Mouse (Mus musculus) embryo, embryonic 10 days (tissue): ENCODE results near the gene Lhfpl2.

ENCODE experiments used
- DNase-seq: peaks from one replicate; pipeline ENCODE4 v3.0.0-alpha.2; 2015; ENCODE audit warnings: low spot score

Gene Lhfpl2

DNA sequence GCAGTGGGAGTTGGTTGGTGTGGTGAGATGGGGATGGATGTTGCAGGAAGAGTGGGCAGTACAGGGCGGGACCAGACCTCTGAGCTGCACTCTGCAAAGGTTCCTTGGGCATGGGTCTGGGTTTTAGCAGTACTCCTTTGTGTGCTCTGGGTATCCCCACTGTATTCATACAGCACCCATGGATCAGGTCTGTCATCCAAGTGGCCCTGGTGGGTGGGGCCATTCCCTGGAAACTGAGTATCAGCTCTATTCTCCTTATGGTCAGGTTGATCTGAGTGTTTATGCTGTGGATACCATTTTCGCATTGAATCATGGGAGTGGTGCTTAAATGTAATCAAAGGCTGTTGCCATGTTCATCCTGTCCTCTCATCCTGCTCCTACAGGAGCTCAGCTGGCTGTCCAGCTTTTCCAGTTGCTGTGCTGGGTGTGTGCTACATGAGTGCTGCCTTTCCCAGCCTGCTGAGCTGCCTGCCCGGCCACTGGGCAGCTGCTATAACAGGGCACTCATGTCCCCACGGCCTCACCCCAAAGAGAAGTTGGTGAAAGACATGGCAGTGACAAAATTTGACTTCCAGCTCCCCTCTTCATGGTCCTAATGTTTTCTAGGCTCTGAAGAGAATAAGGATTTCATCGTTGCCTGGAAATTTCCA, 9.2 kb downstream of the Lhfpl2 start:
- DNase-seq: peak; percentile 2

DNA sequence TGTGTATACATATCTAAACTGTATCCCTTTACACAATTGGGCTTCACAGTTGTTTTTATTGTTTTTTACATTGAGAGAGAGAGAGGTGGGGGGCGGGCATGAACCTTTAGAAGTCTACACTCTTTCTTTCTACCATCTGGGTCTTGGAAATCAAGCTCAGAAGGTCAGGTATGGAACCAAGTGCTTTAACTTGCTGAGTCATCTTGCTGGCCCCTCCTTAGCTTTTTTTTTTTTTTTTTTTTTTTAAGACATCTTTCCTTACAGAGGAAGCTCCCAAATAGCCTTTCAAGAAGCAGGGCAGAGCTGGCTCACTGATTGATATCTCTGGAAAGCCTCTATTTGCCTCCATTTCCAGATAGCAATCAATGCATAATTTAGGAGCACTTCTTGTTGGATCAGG, 10.7 kb downstream of the Lhfpl2 start:
- DNase-seq: peak; percentile 3

DNA sequence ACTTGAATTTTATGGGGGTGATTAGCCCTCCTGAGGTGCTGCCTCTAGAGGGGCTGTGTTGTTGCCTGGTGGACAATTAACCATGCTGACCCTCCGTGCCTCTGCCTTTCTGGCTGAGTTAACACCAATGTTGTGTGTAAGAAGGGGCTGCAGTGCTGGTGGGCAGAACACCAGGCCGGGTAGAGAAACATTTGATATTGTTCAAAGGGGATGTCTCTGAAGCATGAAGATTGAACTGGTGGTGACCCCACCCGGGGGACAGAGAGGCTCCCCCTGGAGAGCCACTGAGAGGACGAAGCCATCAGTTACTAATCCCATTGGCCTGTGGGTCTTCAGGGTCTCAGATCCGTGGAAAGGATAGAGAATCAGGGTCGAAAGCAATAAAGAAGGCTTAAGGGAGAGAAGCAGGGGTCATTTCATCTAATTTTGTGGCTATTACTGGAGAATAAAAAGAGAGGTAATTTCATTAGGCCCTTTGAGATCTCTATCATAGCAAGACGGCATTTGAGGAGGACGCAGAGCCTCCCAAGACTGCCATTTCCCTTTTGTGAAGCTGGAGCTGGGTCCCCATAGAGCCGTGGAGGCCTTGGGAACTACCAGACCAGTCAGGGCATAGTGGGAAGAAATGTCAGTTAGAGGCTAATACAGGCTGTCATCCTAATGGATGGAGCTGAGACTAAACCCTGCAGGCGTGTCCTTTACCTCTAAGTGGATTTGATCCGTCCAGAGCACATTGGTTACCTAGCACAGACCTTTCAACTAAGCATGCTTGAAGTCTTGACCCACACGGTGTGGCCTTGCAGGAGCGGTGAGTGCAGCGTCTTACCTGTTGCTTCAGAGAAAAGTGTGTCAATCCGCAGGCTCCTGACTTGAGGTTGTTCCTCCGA, 12.1 kb downstream of the Lhfpl2 start:
- peak; percentile 74 for DNase-seq

DNA sequence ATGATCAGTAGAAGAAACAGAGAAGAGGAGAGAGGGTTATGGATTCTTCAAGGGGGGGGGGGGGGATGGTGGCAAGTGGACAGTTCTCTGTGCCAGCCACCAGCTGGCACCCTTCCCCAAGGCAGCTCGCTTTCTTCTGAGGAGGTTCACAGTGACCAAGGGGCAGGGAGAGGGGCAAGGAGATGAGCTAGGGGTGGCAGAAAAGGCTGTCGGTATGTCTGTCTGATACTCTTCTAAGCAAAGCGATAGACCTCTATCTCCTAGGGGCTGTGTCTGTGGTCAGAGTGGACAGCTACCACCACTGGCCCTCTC, 12.7 kb downstream of the Lhfpl2 start:
- no peak for DNase-seq

DNA sequence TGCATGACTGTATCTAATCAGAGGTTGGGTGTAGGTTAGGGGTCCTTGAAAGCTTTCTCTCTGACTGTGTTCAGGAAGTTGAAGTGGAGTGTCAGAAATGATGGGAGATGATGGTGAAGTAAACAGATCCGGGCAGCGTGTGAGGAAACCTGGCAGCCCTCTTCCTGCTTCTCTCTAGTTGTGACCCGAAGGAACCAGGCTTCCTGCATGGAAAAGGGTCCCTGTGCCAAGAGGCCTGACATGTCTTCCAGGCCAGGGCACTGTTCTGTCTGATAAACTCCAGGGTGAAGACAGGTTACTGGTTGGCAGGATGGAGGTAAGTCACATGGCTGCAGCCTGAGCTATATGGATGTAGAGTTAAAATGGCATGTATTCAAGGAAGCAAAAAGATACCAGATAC, 13.3 kb downstream of the Lhfpl2 start:
- DNase-seq: no peak

DNA sequence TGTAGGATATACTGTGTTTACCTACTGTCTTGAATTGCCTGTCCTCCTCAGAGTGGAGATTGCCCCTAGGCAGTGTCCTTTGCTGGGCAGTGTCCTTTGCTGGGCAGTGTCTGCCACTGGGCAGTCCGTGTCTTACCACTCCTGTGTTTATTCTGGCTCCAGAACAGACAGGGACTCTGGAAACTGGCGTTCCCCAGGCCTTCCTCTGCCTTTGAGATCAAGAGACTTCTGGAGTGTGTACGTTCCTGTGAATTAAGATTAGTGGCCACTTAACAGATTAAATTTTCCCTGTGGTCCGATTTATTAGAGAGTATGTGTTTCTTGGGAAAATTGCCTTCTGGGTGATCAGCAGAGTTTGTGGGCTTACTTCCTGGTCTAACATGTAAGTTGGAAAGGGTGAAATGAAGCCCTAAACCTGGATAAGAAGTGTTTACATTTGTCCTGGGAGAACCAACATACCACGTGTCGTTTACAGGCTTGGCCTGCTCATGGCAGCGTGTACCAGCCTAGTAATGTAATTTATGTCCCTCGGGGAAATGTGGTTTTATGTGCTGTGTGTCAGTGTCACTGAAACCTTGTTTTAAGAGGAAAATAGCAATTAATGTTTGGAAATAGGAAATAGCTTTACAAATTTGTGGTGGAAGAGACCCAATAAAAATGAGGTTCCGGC, 15.6 kb downstream of the Lhfpl2 start:
- DNase-seq: no peak

DNA sequence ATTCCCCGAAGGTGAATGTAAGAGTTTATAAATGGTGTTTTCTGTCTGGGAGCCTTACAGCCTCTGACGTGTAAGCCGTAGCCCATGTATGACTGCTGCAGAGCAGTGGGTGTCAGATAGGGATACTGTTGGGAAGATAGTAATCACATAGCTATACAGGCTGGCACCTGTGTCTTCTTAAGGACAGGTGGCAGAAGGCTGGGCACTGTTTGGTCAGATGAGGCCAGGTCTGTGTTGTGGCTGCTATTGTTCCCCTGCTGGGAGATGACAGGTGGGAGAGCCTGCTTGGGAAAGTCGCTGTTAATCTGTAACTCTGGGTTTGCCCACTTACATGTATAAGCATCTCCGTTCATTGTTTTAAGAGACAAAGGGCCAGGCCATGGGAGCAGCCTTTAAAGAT, 16.1 kb downstream of the Lhfpl2 start:
- no peak for DNase-seq

DNA sequence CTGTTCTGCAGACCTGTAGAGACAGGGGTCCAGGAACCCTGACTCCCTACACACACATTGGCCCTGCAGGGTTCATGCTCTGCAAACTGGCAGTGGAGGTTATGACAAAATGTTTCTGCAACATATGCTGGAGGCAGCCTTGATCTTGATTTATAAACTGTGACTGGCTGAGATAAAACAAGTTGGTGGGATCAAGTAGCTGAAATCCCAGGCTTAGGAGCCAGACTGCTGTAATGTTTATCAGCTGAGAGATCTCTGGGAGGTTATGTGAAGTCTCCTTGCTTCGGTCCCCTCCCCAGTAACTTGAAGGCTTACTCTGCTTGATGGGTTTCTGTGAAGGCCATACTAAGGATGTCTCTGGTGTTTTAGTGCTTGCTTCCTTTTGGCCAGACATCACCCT, 17.6 kb downstream of the Lhfpl2 start:
- DNase-seq: no peak

DNA sequence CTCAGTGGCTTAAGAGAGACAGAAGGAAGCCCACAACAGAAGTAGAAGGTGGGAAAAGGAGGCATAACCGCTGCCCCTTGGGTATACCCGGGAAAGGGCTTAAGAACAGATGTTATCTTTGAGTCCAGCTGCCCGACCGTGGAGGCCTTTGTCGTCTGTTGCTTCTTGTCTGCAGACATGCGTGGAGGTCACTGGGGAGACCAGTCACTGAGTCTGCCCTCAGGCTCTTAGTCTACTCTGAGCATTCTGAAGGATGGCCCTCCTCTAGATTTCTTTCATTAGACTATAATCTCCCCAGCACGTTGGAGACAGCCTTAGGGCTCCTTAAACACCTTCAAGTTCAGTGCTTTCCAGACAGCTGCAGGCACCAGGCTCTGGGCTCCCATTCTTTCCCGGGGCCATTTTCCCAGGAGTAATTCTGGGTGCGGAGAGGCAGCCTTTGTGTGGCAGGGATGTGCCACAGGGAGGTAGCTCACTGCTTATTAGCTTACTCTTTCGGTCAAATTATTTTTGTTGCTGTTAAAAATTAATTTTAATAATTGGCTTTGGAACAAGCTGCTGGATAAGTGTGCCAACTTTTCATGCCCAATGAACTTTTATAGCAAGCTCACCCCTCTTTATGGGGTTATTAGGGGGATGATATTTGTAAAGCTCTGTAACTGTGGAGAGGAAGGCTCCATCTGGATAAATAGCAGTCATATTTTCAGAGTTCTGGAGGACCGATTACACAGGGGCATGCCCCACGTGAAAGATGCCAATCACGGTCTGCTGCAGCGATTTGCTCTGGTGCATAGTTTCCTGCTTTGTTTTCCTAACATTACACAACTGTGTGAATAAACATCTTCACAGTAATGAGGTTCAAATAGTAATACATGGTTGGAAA, 19.8 kb downstream of the Lhfpl2 start:
- no peak for DNase-seq

DNA sequence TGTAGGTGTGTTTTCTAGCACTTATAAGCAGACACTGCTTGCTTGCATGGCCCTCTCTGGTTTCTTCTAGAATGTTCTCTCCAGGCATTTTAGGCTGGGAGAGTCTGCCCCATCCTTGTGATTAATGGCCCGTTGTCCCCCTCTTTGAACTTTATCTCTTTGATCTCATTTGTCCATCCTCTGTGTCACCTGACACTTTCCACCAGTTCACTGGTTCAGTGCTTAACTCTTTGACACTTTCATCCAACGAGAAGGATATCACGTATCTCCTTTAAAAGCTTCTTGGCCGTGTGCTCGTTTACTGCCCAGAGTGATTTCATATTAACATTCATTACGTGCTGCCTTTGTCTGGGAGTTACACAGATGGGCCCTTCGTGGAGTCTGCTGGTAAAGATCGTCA, 25.6 kb downstream of the Lhfpl2 start:
- DNase-seq: no peak

DNA sequence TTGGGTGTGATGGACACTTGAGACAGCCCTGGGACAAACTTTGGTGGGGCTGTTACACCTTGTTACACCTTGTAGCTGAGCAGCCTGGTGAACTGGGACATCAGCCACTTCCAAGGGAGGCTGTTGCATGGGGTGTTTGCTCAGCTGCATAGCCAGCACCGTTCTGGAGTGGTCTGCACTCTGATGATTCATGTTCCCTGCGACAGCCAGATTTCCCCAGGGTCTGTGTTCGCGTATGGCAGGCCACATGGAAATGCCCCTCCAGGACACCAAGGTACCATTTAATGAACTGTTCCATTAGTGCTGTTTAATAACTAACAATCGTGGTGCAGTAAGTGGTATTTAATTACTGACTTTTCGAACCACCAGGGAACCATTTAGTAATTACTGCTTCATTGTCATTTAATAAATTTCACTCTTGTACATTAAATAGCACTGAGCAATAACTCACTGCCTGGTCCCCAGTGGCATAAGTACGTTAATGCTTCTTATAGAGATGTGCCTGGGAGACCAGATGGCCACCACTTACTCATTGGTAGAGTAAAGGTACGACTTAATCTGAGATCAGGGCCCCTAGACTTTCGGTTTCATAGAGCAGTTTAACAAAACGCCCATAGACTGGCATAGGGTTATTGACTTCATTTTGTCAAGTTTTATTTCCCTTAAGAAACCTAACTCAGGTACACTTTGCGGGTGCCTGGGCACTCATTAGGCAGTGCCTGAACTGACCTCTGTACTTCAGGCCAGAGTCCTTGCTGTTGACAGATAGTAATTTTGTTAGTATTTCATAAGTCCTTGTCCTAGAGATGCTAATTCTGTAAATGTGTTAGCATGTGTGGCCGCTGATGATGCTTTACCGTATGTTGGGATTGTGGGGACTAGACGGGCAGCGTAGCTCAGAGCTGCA, 26.9 kb downstream of the Lhfpl2 start:
- DNase-seq: no peak

DNA sequence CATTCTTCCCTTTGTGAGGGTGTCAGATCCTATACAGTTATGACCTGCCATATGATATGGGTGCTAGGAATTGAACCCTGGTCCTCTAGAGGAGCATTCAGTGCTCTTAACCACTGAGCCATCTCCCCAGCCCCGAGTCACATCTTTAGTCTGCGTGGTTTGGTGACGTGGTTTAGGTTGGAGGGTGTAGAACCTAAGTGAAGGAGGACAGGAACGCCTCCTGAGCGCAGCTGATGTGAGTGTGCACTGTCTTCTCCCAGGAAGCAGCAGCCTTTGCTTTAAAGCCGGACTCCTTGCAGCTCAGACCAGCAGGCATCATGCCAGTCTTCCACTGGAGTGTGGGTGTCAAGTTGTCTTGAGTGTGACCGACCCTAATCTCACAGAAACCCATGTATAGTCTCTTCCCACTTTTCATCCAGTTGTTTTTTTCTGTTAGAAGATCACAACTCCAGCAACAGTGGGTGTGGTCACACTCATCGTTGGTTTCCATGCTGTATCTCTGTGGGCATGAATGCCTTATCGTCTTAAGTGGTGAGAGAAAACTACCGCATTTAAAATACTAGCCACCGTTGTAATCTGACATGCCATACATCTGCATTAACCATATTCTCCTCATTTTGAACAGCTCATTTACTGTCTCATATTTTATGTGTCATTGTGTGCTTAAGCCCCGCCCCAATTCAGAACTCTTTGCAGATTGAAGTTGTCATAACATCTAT, 28.7 kb downstream of the Lhfpl2 start:
- DNase-seq: no peak

DNA sequence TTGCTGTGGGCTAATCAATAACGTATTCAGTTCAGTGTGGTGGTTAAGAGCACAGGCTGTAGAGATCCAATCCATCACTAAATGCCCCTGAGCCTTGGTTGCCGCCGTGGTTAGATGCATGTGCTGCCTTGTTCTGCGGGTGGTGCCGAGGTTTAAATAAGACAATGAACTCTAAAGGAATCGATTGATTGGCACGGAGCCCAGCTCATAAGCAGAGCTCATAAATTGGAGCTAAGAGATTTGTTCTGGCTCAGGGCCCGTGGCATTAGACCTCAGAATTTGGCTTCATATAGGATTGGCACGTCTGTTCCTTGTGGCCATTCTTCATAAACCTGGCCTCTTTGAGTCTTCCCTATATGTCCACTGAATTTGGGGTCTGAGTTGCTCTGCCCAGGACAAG, 29.5 kb downstream of the Lhfpl2 start:
- no peak for DNase-seq

DNA sequence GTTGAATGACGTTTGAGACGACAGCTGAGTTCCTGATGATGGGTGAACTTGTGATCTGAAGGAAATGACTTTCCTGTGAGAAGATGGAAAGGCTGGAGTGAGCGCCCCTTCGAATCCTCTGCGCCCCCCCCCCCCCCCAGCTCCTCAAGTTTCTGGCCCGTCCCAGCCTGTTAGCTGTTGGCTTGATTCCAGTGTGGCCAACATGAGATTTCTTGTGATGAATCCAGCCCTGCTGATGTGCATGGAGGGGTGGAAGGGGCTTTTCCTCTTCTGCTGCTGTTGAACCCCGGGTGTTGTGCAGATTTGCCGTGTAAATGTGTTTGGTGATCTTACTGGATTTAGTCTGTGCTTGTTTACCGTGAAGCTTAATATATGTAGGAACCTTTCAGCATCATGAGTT, 31.2 kb downstream of the Lhfpl2 start:
- DNase-seq: no peak

DNA sequence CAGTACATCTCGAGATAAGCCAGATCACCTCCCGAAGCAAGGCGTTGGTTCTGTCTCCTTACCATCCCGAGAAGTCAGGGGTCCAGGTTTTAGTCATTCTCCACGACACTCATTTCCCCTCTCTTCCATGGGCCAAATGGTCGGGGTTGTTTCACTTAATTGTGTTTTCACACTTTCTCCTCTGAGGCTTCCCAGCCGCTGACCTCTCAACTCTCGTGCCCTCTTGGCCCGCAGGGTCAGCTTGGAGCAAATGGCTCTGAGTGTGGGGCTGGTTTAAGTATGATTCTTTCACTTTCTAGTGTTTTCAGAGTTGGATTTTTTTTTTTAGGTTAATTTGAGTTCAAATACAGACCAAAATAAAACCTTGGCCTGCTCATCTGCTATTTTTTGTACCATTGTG, 31.7 kb downstream of the Lhfpl2 start:
- DNase-seq: peak; percentile 79

DNA sequence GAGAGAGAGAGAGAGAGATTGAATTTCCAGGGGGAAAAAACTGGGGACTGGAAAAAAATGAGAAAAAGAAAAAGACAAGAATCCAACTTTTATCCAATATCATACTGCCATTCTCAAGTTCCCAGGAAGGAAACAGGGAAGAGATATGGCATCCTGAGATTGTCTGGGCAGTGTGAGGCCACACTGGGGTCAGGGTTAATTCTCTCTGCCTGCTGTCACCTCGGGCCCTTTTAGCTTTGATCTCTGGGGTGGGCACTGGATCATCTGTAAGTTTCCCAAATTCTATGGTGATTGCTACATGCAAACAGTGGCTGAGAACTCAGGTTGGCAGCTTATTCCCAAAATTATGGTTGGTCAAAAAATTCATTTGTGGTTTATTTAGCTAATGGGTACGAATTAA, 33.8 kb downstream of the Lhfpl2 start:
- DNase-seq: peak; percentile 60

DNA sequence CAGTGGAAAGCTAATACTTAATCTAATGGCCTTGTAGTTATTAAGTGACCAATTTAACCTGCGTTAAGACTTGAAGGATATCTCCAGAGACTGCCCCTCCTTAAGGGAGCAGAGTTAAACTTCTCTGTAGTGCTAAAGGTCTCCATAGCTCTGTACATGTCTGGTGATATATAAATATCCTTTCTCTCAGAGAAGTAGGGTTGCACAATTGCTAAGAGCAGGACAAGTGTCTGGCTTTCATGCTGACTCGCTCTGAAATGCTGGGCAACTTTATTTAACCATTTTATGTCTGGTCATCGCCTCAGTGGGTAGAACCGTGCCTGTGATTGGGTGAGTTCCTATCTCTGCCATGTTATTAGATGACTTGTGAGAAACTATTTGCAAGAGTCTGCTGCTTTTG, 36.6 kb downstream of the Lhfpl2 start:
- no peak for DNase-seq

DNA sequence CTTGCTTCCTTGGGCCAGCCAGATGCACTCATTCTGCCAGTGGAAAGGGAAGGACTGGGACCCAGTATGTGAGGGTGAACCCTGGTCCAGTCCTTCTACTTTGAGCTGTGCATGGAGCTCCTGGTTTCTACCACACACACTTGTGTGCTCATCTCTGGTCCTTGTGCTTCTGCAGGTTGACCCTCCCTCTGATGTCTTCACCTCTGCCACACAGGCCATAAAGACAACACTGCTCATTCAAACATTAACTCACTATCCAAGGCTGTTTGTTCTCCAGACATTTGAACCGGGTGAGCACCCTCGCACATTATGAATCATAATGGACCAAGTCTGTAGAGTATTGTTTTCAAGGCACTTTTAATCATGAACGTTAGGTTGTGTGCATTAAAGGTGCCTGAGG, 37.0 kb downstream of the Lhfpl2 start:
- DNase-seq: no peak

DNA sequence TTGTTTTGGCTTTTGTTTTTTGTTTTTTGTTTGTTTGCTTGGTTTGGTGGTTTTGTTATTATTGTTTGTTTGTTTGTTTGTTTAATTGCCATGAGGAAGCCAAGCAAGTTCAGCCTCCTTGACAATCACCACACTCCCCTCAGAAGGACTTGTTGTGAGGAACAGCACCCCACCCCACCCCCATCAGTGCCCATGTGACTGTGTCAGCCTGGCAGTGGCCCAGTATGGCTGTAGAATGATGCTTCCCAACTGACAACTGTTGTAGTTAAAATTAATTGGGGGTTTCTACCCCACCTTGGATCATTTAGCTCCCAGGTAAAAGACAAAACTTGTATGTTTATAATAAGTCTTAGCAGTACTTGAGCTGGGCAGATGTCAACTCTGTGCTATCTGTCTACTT, 37.6 kb downstream of the Lhfpl2 start:
- no peak for DNase-seq

DNA sequence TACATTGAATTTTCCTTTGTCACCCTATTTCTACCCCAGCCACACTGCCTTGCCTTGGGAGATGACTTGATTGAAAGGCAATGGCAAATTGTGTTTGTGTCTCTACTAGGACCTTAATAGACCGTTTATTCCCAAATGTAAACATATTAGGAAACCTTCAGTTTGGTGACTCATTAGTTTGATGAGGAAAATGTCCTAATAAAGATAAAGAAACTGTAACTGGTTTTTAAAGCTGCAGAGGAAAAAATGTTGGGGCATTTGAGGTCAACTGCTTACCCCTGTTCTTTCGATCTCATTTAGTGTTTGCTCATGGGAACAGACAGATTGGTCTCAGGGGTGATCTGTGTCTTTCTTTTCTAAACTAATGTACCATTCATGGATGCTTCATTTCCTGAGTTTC, 40.1 kb downstream of the Lhfpl2 start:
- DNase-seq: no peak
